Mouse (Mus musculus) naive thymus-derived CD4-positive, alpha-beta T cell, adult 5 months (primary cell): ENCODE data around the gene Vmn1r234. TPM values are rescaled to one million over a fixed set of nuclear protein-coding genes. Genes with fewer than 3 reads are reported as not detected.

Source experiments
- polyA plus RNA-seq: library from polyadenylated mRNA; unstranded; fragments of 100-300 nt; shearing (Covaris generic); gene quantifications from one replicate; pipeline ENCODE4 v1.2.1, GENCODE M21; 2017

Gene Vmn1r234
- not detected for polyA plus RNA-seq

GRCm38 (mm10) chr17:21225787-21226186 lies at the start of gene Vmn1r234:
Gene Vmn1r234, plus strand, starts transcription at chr17:21226087.

GRCm38 (mm10) chr17:21256111-21256510 lies 30.2 kb downstream of the Vmn1r234 start, which contains the start of gene Vmn1r235:
Gene Vmn1r235, plus strand, starts transcription at chr17:21256411.

GRCm38 (mm10) chr17:21282642-21283041 lies 56.8 kb downstream of the Vmn1r234 start, which contains the start of gene Vmn1r236:
Gene Vmn1r236, plus strand, starts transcription at chr17:21282942.

Other genes starting within 250 kb of the Vmn1r234 start
- gene Vmn1r233, start 229.6 kb upstream of the Vmn1r234 start, polyA plus RNA-seq, result 0.20 TPM
- 8.6 TPM for gene Zfp160, start 217.2 kb upstream of the Vmn1r234 start, polyA plus RNA-seq
- gene Vmn1r235, start 30.3 kb downstream of the Vmn1r234 start, polyA plus RNA-seq, result 0.10 TPM
- not detected for gene Vmn1r236, start 56.9 kb downstream of the Vmn1r234 start, polyA plus RNA-seq
- gene Vmn1r237, start 85.8 kb downstream of the Vmn1r234 start, polyA plus RNA-seq, result not detected
- 8.8 TPM for gene Zfp677, start 157.7 kb downstream of the Vmn1r234 start, polyA plus RNA-seq
- gene Zfp54, start 197.1 kb downstream of the Vmn1r234 start, polyA plus RNA-seq, result 3.8 TPM
- 57.7 TPM for gene Zfp51, start 224.3 kb downstream of the Vmn1r234 start, polyA plus RNA-seq